Mouse (Mus musculus) forebrain, embryonic 10.5 days (tissue): ENCODE measurements around the gene Metap1d. TPM values are rescaled to one million over a fixed set of nuclear protein-coding genes. Genes with fewer than 3 reads are reported as not detected.

Experiments used
- DNase-seq: peaks from one replicate; pipeline ENCODE4 v3.0.0-alpha.2; 2017; ENCODE audit warnings: low spot score; ENCODE audit errors: extremely low spot score
- H3K27ac ChIP-seq: fragments of 300-500 bp; sonication (generic); 2 replicates; pipeline ENCODE4 v1.5.1; 2016; ENCODE audit warnings: mild to moderate bottlenecking
- H3K27me3 ChIP-seq: fragments of 300-500 bp; sonication (generic); 2 replicates; pipeline ENCODE4 v1.6.1; 2016; ENCODE audit warnings: mild to moderate bottlenecking; ENCODE audit not compliant: poor library complexity, severe bottlenecking
- H3K36me3 ChIP-seq: fragments of 300-500 bp; sonication (generic); replicated peaks from 2 replicates; pipeline ENCODE4 v1.6.1; 2016; ENCODE audit warnings: mild to moderate bottlenecking, moderate library complexity
- H3K4me1 ChIP-seq: fragments of 300-500 bp; sonication (generic); 2 replicates; pipeline ENCODE4 v1.6.1; 2016
- H3K4me3 ChIP-seq: fragments of 300-500 bp; sonication (generic); 2 replicates; pipeline ENCODE4 v1.5.1; 2016; ENCODE audit warnings: mild to moderate bottlenecking, moderate library complexity
- H3K9me3 ChIP-seq: fragments of 300-500 bp; sonication (generic); 2 replicates; pipeline ENCODE4 v1.6.1; 2016; ENCODE audit warnings: mild to moderate bottlenecking, moderate library complexity
- WGBS: fragments of 180-500 bp; shearing (Covaris S2); methylation state at CpG from one replicate; pipeline ENCODE4 v1.1.7; 2016; 5-methylcytosine and 5-hydroxymethylcytosine counted together
- polyA plus RNA-seq: library from polyadenylated mRNA; unstranded; fragments of >200 nt; fragmentation: Nextera tagmentation; extraction: Ambion mirVana; gene quantifications from 2 replicates; pipeline ENCODE4 v1.2.1, GENCODE M21; 2016

Metap1d gene
- polyA plus RNA-seq, 1 experiment from 2014 or later = 27.9 TPM

GRCm38 (mm10) chr2:71543948-71544347 lies 90.9 kb downstream of the Metap1d start:
- Histone ChIP-seq H3K27me3 (peaks cover 97% of the 10 kb centered on the region), H3K4me1 (peaks cover 91% of the 10 kb centered on the region), H3K4me3 (peak overlapping the region; percentile 72), H3K27ac (peak overlapping the region; percentile 86), H3K36me3 (peaks cover 6% of the 10 kb centered on the region; the same call in 1 of the 2 replicates), H3K9me3 (no peaks in the 10 kb centered on the region)
- WGBS = under 1% methylated on average over 20 of the region's 20 CpGs
- DNase-seq = no peak

- H3K27ac ChIP-seq = peak overlapping the region; percentile 86
- peaks cover 6% of the 10 kb centered on the region; the same call in 1 of the 2 replicates for H3K36me3 ChIP-seq
- under 1% methylated on average over 61 of the region's 61 CpGs for WGBS
- no peaks in the 10 kb centered on the region for H3K9me3 ChIP-seq
- DNase-seq = peak; percentile 70
- peak overlapping the region; percentile 72 for H3K4me3 ChIP-seq
- H3K4me1 ChIP-seq = peaks cover 84% of the 10 kb centered on the region
- peaks cover 97% of the 10 kb centered on the region for H3K27me3 ChIP-seq
These were observed 91.6 kb downstream of the Metap1d start for GRCm38 (mm10) chr2:71544391-71545285.

GRCm38 (mm10) chr2:71545401-71545881 lies 92.4 kb downstream of the Metap1d start:
- Histone ChIP-seq H3K9me3 (no peaks in the 10 kb centered on the region), H3K27me3 (peaks cover 97% of the 10 kb centered on the region), H3K4me1 (peaks cover 76% of the 10 kb centered on the region), H3K27ac (peak overlapping the region; percentile 86), H3K4me3 (peak overlapping the region; percentile 72), H3K36me3 (peaks cover 6% of the 10 kb centered on the region; the same call in 1 of the 2 replicates)
- no peak for DNase-seq
- WGBS = under 1% methylated on average over 32 of the region's 32 CpGs

GRCm38 (mm10) chr2:71545882-71546639 lies 93.0 kb downstream of the Metap1d start:
- H3K27ac ChIP-seq = peak overlapping the region; percentile 86
- peaks cover 97% of the 10 kb centered on the region for H3K27me3 ChIP-seq
- DNase-seq = peak; percentile 77
- peaks cover 6% of the 10 kb centered on the region; the same call in 1 of the 2 replicates for H3K36me3 ChIP-seq
- WGBS = under 1% methylated on average over 59 of the region's 59 CpGs
- H3K4me1 ChIP-seq = peaks cover 75% of the 10 kb centered on the region
- H3K9me3 ChIP-seq = no peaks in the 10 kb centered on the region
- peak overlapping the region; percentile 72 for H3K4me3 ChIP-seq

GRCm38 (mm10) chr2:71546640-71547071 lies 93.6 kb downstream of the Metap1d start, which contains the start of gene Dlx2:
Dlx2 (minus strand) TSS chr2:71546754.
- Histone ChIP-seq H3K27ac (peak within 1 kb of the TSS; percentile 86), H3K4me1 (peaks cover 75% of the 10 kb centered on the region), H3K4me3 (peak within 1 kb of the TSS; percentile 72), H3K36me3 (peaks cover 6% of the 10 kb centered on the region; the same call in 1 of the 2 replicates), H3K27me3 (peaks cover 97% of the 10 kb centered on the region), H3K9me3 (no peaks in the 10 kb centered on the region)
- 0% methylated on average over 37 of the region's 37 CpGs for WGBS
- DNase-seq = peak; percentile 94

GRCm38 (mm10) chr2:71547829-71548228 lies 94.8 kb downstream of the Metap1d start:
- no peaks in the 10 kb centered on the region for H3K9me3 ChIP-seq
- peak; percentile 89 for DNase-seq
- peaks cover 97% of the 10 kb centered on the region for H3K27me3 ChIP-seq
- peaks cover 6% of the 10 kb centered on the region; the same call in 1 of the 2 replicates for H3K36me3 ChIP-seq
- no peak overlapping the region for H3K27ac ChIP-seq
- peaks cover 69% of the 10 kb centered on the region for H3K4me1 ChIP-seq
- H3K4me3 ChIP-seq = no peak overlapping the region
- WGBS = under 1% methylated on average over 8 of the region's 8 CpGs

- H3K36me3 ChIP-seq = no peaks in the 10 kb centered on the region
- H3K27me3 ChIP-seq = peaks cover 94% of the 10 kb centered on the region
- DNase-seq = no peak
- H3K4me3 ChIP-seq = no peak overlapping the region
- no peaks in the 10 kb centered on the region for H3K9me3 ChIP-seq
- WGBS = 29% methylated on average over 3 of the region's 3 CpGs
- no peak overlapping the region for H3K27ac ChIP-seq
- H3K4me1 ChIP-seq = peaks cover 46% of the 10 kb centered on the region
These were observed 97.3 kb downstream of the Metap1d start for GRCm38 (mm10) chr2:71550330-71550729.

- H3K27ac ChIP-seq = no peak overlapping the region
- H3K9me3 ChIP-seq = peaks cover 3% of the 10 kb centered on the region; the same call in 1 of the 2 replicates
- H3K27me3 ChIP-seq = peaks cover 81% of the 10 kb centered on the region
- no peaks in the 10 kb centered on the region for H3K36me3 ChIP-seq
- H3K4me3 ChIP-seq = peak overlapping the region; percentile 33
- H3K4me1 ChIP-seq = peaks cover 32% of the 10 kb centered on the region
- no peak for DNase-seq
- WGBS = 1% methylated on average over 18 of the region's 18 CpGs
These were observed 98.6 kb downstream of the Metap1d start for GRCm38 (mm10) chr2:71551704-71552103.

- H3K4me1 ChIP-seq = peaks cover 12% of the 10 kb centered on the region
- H3K9me3 ChIP-seq = peaks cover 17% of the 10 kb centered on the region
- H3K4me3 ChIP-seq = no peak overlapping the region
- no peak for DNase-seq
- H3K36me3 ChIP-seq = no peaks in the 10 kb centered on the region
- 66% methylated on average over 5 of the region's 5 CpGs for WGBS
- no peak overlapping the region for H3K27ac ChIP-seq
- H3K27me3 ChIP-seq = peaks cover 41% of the 10 kb centered on the region
These were observed 103.0 kb downstream of the Metap1d start for GRCm38 (mm10) chr2:71556071-71556470.

GRCm38 (mm10) chr2:71566466-71566865 lies 113.4 kb downstream of the Metap1d start:
- DNase-seq = no peak
- no peaks in the 10 kb centered on the region for H3K4me1 ChIP-seq
- WGBS = 90% methylated on average over 9 of the region's 9 CpGs
- no peak overlapping the region for H3K4me3 ChIP-seq
- no peaks in the 10 kb centered on the region for H3K27me3 ChIP-seq
- H3K27ac ChIP-seq = no peak overlapping the region
- no peaks in the 10 kb centered on the region for H3K9me3 ChIP-seq
- no peaks in the 10 kb centered on the region for H3K36me3 ChIP-seq

- H3K27me3 ChIP-seq = no peaks in the 10 kb centered on the region
- no peak overlapping the region for H3K4me3 ChIP-seq
- peaks cover 5% of the 10 kb centered on the region; the same call in 1 of the 2 replicates for H3K4me1 ChIP-seq
- DNase-seq = no peak
- no peaks in the 10 kb centered on the region for H3K36me3 ChIP-seq
- H3K9me3 ChIP-seq = peaks cover 5% of the 10 kb centered on the region; the same call in 1 of the 2 replicates
- H3K27ac ChIP-seq = no peak overlapping the region
- 62% methylated on average over 4 of the region's 4 CpGs for WGBS
These were observed 120.7 kb downstream of the Metap1d start for GRCm38 (mm10) chr2:71573736-71574135.
